Mouse (Mus musculus) T-helper 1 cell (primary cell): Measurements from ENCODE around the gene Gm13090.

Experiments
- in situ Hi-C: fragments of 300-600 bp; cut with MboI, MseI; formaldehyde crosslinking; loops from one replicate; pipeline ENCODE4 v1.15.1; 2025; ENCODE audit warnings: high pct_unique_total_duplicates

The Gm13090 gene

GRCm38 (mm10) chr4:151135491-151135890, 46.1 kb downstream of the Gm13090 start:
- in situ Hi-C loops, result no loop called here

GRCm38 (mm10) chr4:151137701-151138100, 48.3 kb downstream of the Gm13090 start:
- in situ Hi-C loops, result no loop called here

GRCm38 (mm10) chr4:151138135-151138534, 48.8 kb downstream of the Gm13090 start:
- in situ Hi-C loops, result no loop called here

- in situ Hi-C loops, result no loop called here
Measured at GRCm38 (mm10) chr4:151138586-151138985, 49.2 kb downstream of the Gm13090 start.

GRCm38 (mm10) chr4:151139053-151139840, 49.9 kb downstream of the Gm13090 start:
- in situ Hi-C loops, result no loop called here

- in situ Hi-C loops, result loop anchor here (5.0 kb wide), 1 partner anchor 63 kb away; no protein-coding TSS in a partner anchor
Measured at GRCm38 (mm10) chr4:151140368-151140982, 51.1 kb downstream of the Gm13090 start.
